9 mouse cellular contexts compared by ENCODE assay signal in genomic region chr10:127576381-127576961, GRCm38 (mm10). TPM values are rescaled to one million over a fixed set of nuclear protein-coding genes. Genes with fewer than 3 reads are reported as not detected.
DNase-seq lines count a peak whose midpoint lies in the region; ATAC-seq and TF ChIP-seq lines count a peak whose summit lies in the region.
"Had no signal": no experiment of that assay in that cellular context is flagged by ENCODE, and none has a peak within 500 bp of the region (broad histone marks: within the 10 kb centered on the region; RNA-seq: fewer than 3 reads in every experiment).

No protein-coding gene starts in this region.

- H3K27me3 ChIP-seq in thymus, adult 2 months (ENCODE audit: control insufficient read depth, insufficient read depth, low read length) = no peaks in the 10 kb centered on the region
- no peaks in the 10 kb centered on the region for H3K27me3 ChIP-seq in intestine, embryonic 14.5 days (replicated peaks; ENCODE audit: control insufficient read depth, insufficient read depth, low read length)
- no peaks in the 10 kb centered on the region for H3K27me3 ChIP-seq in lung, embryonic 16.5 days (ENCODE audit: control insufficient read depth, insufficient read depth, low read depth, low read length)
- H3K27me3 ChIP-seq: midbrain, embryonic 12.5 days had no signal

- TF ChIP-seq POLR2A in thymus, adult 2 months (IDR thresholded peaks at IDR 0.05; ENCODE audit: control insufficient read depth, extremely low read depth, insufficient read depth, low read length, poor library complexity) = no peak
- TF ChIP-seq POLR2A in bone marrow macrophage, adult 2 months (IDR thresholded peaks at IDR 0.05; ENCODE audit: borderline replicate concordance, low read depth, low read length) = no peak

- H3K9ac ChIP-seq in intestine, embryonic 14.5 days (ENCODE audit: low read length) = no peak overlapping the region
- H3K9ac ChIP-seq in lung, embryonic 16.5 days (ENCODE audit: low read length) = no peak overlapping the region
- H3K9ac ChIP-seq: midbrain, embryonic 12.5 days had no signal

- H3K4me3 ChIP-seq in thymus, adult 2 months (ENCODE audit: control insufficient read depth, insufficient read depth, low read length) = no peak overlapping the region
- no peak overlapping the region for H3K4me3 ChIP-seq in bone marrow macrophage, adult 2 months (ENCODE audit: insufficient read depth, low read length)
- H3K4me3 ChIP-seq in intestine, embryonic 14.5 days (ENCODE audit: low read depth, low read length) = no peak overlapping the region
- H3K4me3 ChIP-seq in lung, embryonic 16.5 days (ENCODE audit: low read length) = no peak overlapping the region
- H3K4me3 ChIP-seq: midbrain, embryonic 12.5 days had no signal

- H3K36me3 ChIP-seq in thymus, adult 2 months (ENCODE audit: control insufficient read depth, insufficient read depth, low read length) = no peaks in the 10 kb centered on the region
- H3K36me3 ChIP-seq in intestine, embryonic 14.5 days (ENCODE audit: control insufficient read depth, insufficient read depth, low read length) = peaks cover 95% of the 10 kb centered on the region
- H3K36me3 ChIP-seq in lung, embryonic 16.5 days (ENCODE audit: control insufficient read depth, insufficient read depth, low read length) = peaks cover 25% of the 10 kb centered on the region

- peak; percentile 61; the same call in 1 of the 2 replicates for ATAC-seq in erythroid progenitor cell, adult 5-6 weeks (replicated peaks; ENCODE audit: low FRiP score, poor library complexity, severe bottlenecking)
- 0 out of 2 replicates have a peak, but pooled peaks have one; percentile 26 for ATAC-seq in intestine, embryonic 14.5 days (replicated peaks; ENCODE audit: low FRiP score, low TSS enrichment, low read depth)
- peak; percentile 30 for ATAC-seq in lung, embryonic 16.5 days (ENCODE audit: low read depth)

- no peaks in the 10 kb centered on the region for H3K9me3 ChIP-seq in intestine, embryonic 14.5 days (ENCODE audit: control insufficient read depth, low read length)
- no peaks in the 10 kb centered on the region for H3K9me3 ChIP-seq in lung, embryonic 16.5 days (ENCODE audit: control insufficient read depth, low read length)
- H3K9me3 ChIP-seq: midbrain, embryonic 12.5 days had no signal

- peak; percentile 68; the same call in 1 of the 2 replicates for TF ChIP-seq CTCF in thymus, adult 2 months (IDR thresholded peaks at IDR 0.05; ENCODE audit: borderline replicate concordance, control insufficient read depth, extremely low read depth, insufficient read depth, low read length, poor library complexity)
- TF ChIP-seq CTCF in bone marrow macrophage, adult 2 months (IDR thresholded peaks at IDR 0.05; ENCODE audit: low read depth, low read length) = peak; percentile 64

- no peak overlapping the region for H3K27ac ChIP-seq in thymus, adult 2 months (ENCODE audit: control insufficient read depth, insufficient read depth, low read length)
- no peak overlapping the region for H3K27ac ChIP-seq in bone marrow macrophage, adult 2 months (ENCODE audit: insufficient read depth, low read depth, low read length)
- H3K27ac ChIP-seq in intestine, embryonic 14.5 days (ENCODE audit: low read depth) = no peak overlapping the region
- H3K27ac ChIP-seq in lung, embryonic 16.5 days (ENCODE audit: low read length) = no peak overlapping the region; the same call in 1 of the 2 replicates
- H3K27ac ChIP-seq: midbrain, embryonic 12.5 days had no signal

- DNase-seq in thymus, adult 2 months = peak; percentile 53
- no peak for DNase-seq in thymus, adult 18-20 months
- peak; percentile 77 for DNase-seq in intestine, embryonic 14.5 days (ENCODE audit: low spot score)
- DNase-seq in right cerebral cortex, adult 2 months (ENCODE audit: low spot score in 2 of 2) = peak; percentile 58 to 69
- no peak for DNase-seq in left cerebral cortex, adult 11 months (ENCODE audit: low spot score)

- H3K4me1 ChIP-seq in thymus, adult 2 months (replicated peaks; ENCODE audit: control insufficient read depth, insufficient read depth, low read length) = no peaks in the 10 kb centered on the region
- no peaks in the 10 kb centered on the region; the same call in 1 of the 2 replicates for H3K4me1 ChIP-seq in bone marrow macrophage, adult 2 months (ENCODE audit: control insufficient read depth, insufficient read depth, low read length)
- H3K4me1 ChIP-seq in intestine, embryonic 14.5 days (replicated peaks; ENCODE audit: control insufficient read depth, insufficient read depth, low read length) = no peaks in the 10 kb centered on the region
- no peaks in the 10 kb centered on the region; the same call in 1 of the 2 replicates for H3K4me1 ChIP-seq in lung, embryonic 16.5 days (replicated peaks; ENCODE audit: control insufficient read depth, insufficient read depth, low read length)
- H3K4me1 ChIP-seq: midbrain, embryonic 12.5 days had no signal

- no peak overlapping the region for H3K4me2 ChIP-seq in intestine, embryonic 14.5 days (ENCODE audit: low read length)
- H3K4me2 ChIP-seq in lung, embryonic 16.5 days (ENCODE audit: low read depth, low read length) = no peak overlapping the region
- H3K4me2 ChIP-seq: midbrain, embryonic 12.5 days had no signal

- WGBS in thymus, adult 2 months = 64% methylated on average over 18 of the region's 18 CpGs
- WGBS in intestine, embryonic 14.5 days = 61% methylated on average over 18 of the region's 18 CpGs
- 52% methylated on average over 18 of the region's 18 CpGs for WGBS in lung, embryonic 16.5 days

RNA-seq across cellular contexts. Expression of gene Nxph4, which starts 42.1 kb away (rescaled TPM):
- 0.06 and 0.20 TPM in 2 replicates for polyA plus RNA-seq in thymus, adult 2 months (2012; rRNA removed)
- polyA plus RNA-seq in bone marrow macrophage, adult 2 months (2012; ENCODE audit: insufficient read depth, insufficient read length, missing spikeins) = not detected in 2 replicates
- not detected in 2 replicates for total RNA-seq in erythroid progenitor cell, adult 5-6 weeks (2015; ENCODE audit: low replicate concordance)
- not detected in 2 replicates for total RNA-seq in erythroid progenitor cell, adult 5-6 weeks (2017; ENCODE audit: low replicate concordance)
- 4.0 and 5.5 TPM in 2 replicates for polyA plus RNA-seq in intestine, embryonic 14.5 days (2014; fragmentation: Nextera tagmentation; extraction: Ambion mirVana)
- 1.8 TPM in 2 replicates for polyA plus RNA-seq in lung, embryonic 16.5 days (2015; fragmentation: Nextera tagmentation; extraction: Ambion mirVana)

RNA-seq across cellular contexts. Expression of gene Lrp1, which starts 44.5 kb away (rescaled TPM):
- polyA plus RNA-seq in thymus, adult 2 months (2012; rRNA removed) = 35.3 and 40.3 TPM in 2 replicates
- polyA plus RNA-seq in bone marrow macrophage, adult 2 months (2012; ENCODE audit: insufficient read depth, insufficient read length, missing spikeins) = 361 and 418 TPM in 2 replicates
- 19.7 and 21.6 TPM in 2 replicates for total RNA-seq in erythroid progenitor cell, adult 5-6 weeks (2015; ENCODE audit: low replicate concordance)
- total RNA-seq in erythroid progenitor cell, adult 5-6 weeks (2017; ENCODE audit: low replicate concordance) = 11.5 and 13.1 TPM in 2 replicates
- 92.1 and 96.6 TPM in 2 replicates for polyA plus RNA-seq in intestine, embryonic 14.5 days (2014; fragmentation: Nextera tagmentation; extraction: Ambion mirVana)
- polyA plus RNA-seq in lung, embryonic 16.5 days (2015; fragmentation: Nextera tagmentation; extraction: Ambion mirVana) = 78.9 and 83.6 TPM in 2 replicates

RNA-seq across cellular contexts. Expression of gene Shmt2, which starts 54.2 kb away (rescaled TPM):
- polyA plus RNA-seq in thymus, adult 2 months (2012; rRNA removed) = 171 and 198 TPM in 2 replicates
- polyA plus RNA-seq in bone marrow macrophage, adult 2 months (2012; ENCODE audit: insufficient read depth, insufficient read length, missing spikeins) = 21.0 and 22.8 TPM in 2 replicates
- 17.2 and 28.1 TPM in 2 replicates for total RNA-seq in erythroid progenitor cell, adult 5-6 weeks (2015; ENCODE audit: low replicate concordance)
- 21.4 and 24.8 TPM in 2 replicates for total RNA-seq in erythroid progenitor cell, adult 5-6 weeks (2017; ENCODE audit: low replicate concordance)
- polyA plus RNA-seq in intestine, embryonic 14.5 days (2014; fragmentation: Nextera tagmentation; extraction: Ambion mirVana) = 132 and 142 TPM in 2 replicates
- 116 and 119 TPM in 2 replicates for polyA plus RNA-seq in lung, embryonic 16.5 days (2015; fragmentation: Nextera tagmentation; extraction: Ambion mirVana)

Comparison
In these comparisons a context has a peak if more than half of its experiments do, and no peak if none do; other contexts are left out.
1. DNase-seq: peak in thymus, adult 2 months (single experiment), intestine, embryonic 14.5 days (single experiment) and right cerebral cortex, adult 2 months (2 of 2); none in thymus, adult 18-20 months (0 of 2) and left cerebral cortex, adult 11 months (single experiment).
2. Peak in every context shown above with its lines, with median percentiles within 50 percentile points of each other: ATAC-seq.